Mouse (Mus musculus): ENCODE measurements around the gene Gm13290.

GRCm38 (mm10) chr4:88819659-88820058 lies 46.0 kb downstream of the Gm13290 start, which contains the start of gene Ifna11:
- TF ChIP-seq CTCF (IDR thresholded peaks at IDR 0.05; ENCODE audit: low read depth) (no peak), EP300 (IDR thresholded peaks at IDR 0.05; ENCODE audit: low read depth) (no peak)
